Mouse (Mus musculus) thymus, adult 2 months (tissue): ENCODE data around the gene Zcchc4. TPM values are rescaled to one million over a fixed set of nuclear protein-coding genes. Genes with fewer than 3 reads are reported as not detected.

Experiments
- DNase-seq: peaks from one replicate; pipeline ENCODE4 v3.0.0; 2021
- H3K27ac ChIP-seq: fragments of 200-500 bp; 2 replicates; pipeline ENCODE4 v1.5.1; 2012; ENCODE audit warnings: low read length, control low read depth; ENCODE audit not compliant: control insufficient read depth, insufficient read depth
- H3K27me3 ChIP-seq: fragments of 200-500 bp; 2 replicates; pipeline ENCODE4 v1.6.1; 2012; ENCODE audit warnings: mild to moderate bottlenecking, low read length, moderate library complexity, mixed read lengths; ENCODE audit not compliant: control insufficient read depth, insufficient read depth
- H3K36me3 ChIP-seq: fragments of 200-500 bp; 2 replicates; pipeline ENCODE4 v1.6.1; 2012; ENCODE audit warnings: mild to moderate bottlenecking, low read length, moderate library complexity; ENCODE audit not compliant: control insufficient read depth, insufficient read depth
- H3K4me1 ChIP-seq: fragments of 200-500 bp; replicated peaks from 2 replicates; pipeline ENCODE4 v1.6.1; 2012; ENCODE audit warnings: low read length; ENCODE audit not compliant: control insufficient read depth, insufficient read depth
- H3K4me3 ChIP-seq: fragments of 200-500 bp; 2 replicates; pipeline ENCODE4 v1.5.1; 2012; ENCODE audit warnings: mild to moderate bottlenecking, low read length, control low read depth, moderate library complexity; ENCODE audit not compliant: control insufficient read depth, insufficient read depth
- CTCF ChIP-seq: fragments of 200-500 bp; IDR thresholded peaks from 2 replicates; pipeline ENCODE4 v1.5.1; 2012; ENCODE audit warnings: mild to moderate bottlenecking, control low read depth, low read length, moderate library complexity, borderline replicate concordance; ENCODE audit not compliant: control insufficient read depth, poor library complexity, insufficient read depth; ENCODE audit errors: extremely low read depth
- POLR2A ChIP-seq: fragments of 200-500 bp; IDR thresholded peaks from 2 replicates; pipeline ENCODE4 v1.6.1; 2012; ENCODE audit warnings: mild to moderate bottlenecking, low read length, control low read depth, moderate library complexity; ENCODE audit not compliant: control insufficient read depth, poor library complexity, insufficient read depth; ENCODE audit errors: extremely low read depth
- WGBS: fragments of 180-500 bp; shearing (Covaris S2); methylation state at CpG from one replicate; pipeline ENCODE4 v1.1.7; 2018; 5-methylcytosine and 5-hydroxymethylcytosine counted together
- polyA plus RNA-seq: library from polyadenylated mRNA; depleted of rRNA; stranded (reverse); fragments of >200 nt; gene quantifications from 2 replicates; pipeline ENCODE4 v1.2.3, GENCODE M21; 2012; rRNA removed

Gene Zcchc4
- polyA plus RNA-seq, 1 experiment, result 10.2 TPM

DNA sequence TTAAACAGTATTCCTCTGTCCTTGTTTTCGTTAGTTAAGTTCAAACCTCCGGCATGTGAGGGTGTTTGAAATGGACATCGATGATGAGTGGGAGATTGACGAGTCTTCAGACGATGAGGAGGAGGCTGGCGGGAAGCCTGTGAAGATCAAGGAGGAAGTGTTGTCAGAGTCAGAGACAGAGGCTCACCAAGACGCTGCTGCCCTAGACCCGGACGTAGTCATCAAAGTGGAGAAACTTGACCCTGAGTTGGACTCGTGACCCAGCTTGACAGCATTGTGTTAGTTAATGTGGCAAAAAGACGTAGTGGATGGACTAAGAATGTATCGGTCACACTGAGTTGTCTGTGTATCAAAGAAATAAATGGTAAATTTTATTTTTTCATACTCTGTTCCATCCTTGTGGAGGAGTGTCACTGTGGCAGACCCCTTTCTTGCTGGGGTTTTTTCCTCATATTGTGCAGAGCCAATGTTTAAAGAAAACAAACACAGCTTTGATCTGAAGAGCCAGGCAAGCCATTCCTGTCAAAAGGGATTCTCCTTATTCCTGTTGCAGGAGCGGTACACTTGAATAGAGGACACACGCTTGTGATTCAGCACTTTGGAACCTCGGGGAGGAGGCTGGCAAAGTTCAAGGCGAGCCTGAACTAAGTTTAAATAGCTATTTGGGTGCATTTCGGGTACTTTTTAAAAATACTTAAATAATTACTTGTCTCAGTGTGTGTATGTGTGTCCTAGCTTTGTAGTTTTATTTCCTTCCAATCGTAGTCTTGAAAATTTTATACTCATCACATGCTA, 91.3 kb downstream of the Zcchc4 start:
- Histone ChIP-seq H3K4me1 (peaks cover 5% of the 10 kb centered on the region), H3K36me3 (peaks cover 55% of the 10 kb centered on the region), H3K27ac (no peak overlapping the region), H3K27me3 (no peaks in the 10 kb centered on the region), H3K4me3 (no peak overlapping the region)
- no peak for TF ChIP-seq POLR2A
- WGBS, result 92% methylated on average over 18 of the region's 18 CpGs
- no peak for DNase-seq

- Histone ChIP-seq H3K27ac (no peak overlapping the region), H3K4me3 (no peak overlapping the region), H3K27me3 (no peaks in the 10 kb centered on the region), H3K4me1 (peaks cover 21% of the 10 kb centered on the region), H3K36me3 (peaks cover 36% of the 10 kb centered on the region)
- DNase-seq, result no peak
- 98% methylated on average over 12 of the region's 12 CpGs for WGBS
- TF ChIP-seq POLR2A, result no peak
- no peak for TF ChIP-seq CTCF
Observed at GRCm38 (mm10) chr5:52868918-52869703, 93.9 kb downstream of the Zcchc4 start.

- no peak for TF ChIP-seq CTCF
- TF ChIP-seq POLR2A, result no peak
- Histone ChIP-seq H3K36me3 (peaks cover 14% of the 10 kb centered on the region), H3K27me3 (no peaks in the 10 kb centered on the region), H3K4me3 (no peak overlapping the region), H3K4me1 (peaks cover 21% of the 10 kb centered on the region), H3K27ac (peak overlapping the region; percentile 85)
- 93% methylated on average over 1 of the region's 1 CpGs for WGBS
- no peak for DNase-seq
Observed at GRCm38 (mm10) chr5:52871461-52871860, 96.3 kb downstream of the Zcchc4 start.

GRCm38 (mm10) chr5:52871986-52872385, 96.8 kb downstream of the Zcchc4 start:
- TF ChIP-seq POLR2A (no peak), CTCF (no peak)

More at GRCm38 (mm10) chr5:52871986-52872385, 96.8 kb downstream of the Zcchc4 start:
- Histone ChIP-seq H3K27ac (peak overlapping the region; percentile 85), H3K4me3 (no peak overlapping the region), H3K27me3 (no peaks in the 10 kb centered on the region), H3K36me3 (peaks cover 9% of the 10 kb centered on the region; the same call in 1 of the 2 replicates), H3K4me1 (peaks cover 21% of the 10 kb centered on the region)
- DNase-seq, result peak; percentile 43
- 23% methylated on average over 13 of the region's 13 CpGs for WGBS

Other genes starting within 250 kb of the Zcchc4 start
- gene Lgi2, start 208.9 kb upstream of the Zcchc4 start, polyA plus RNA-seq, result 0.38 and 0.85 TPM in 2 replicates
- 5.4 and 5.5 TPM in 2 replicates for gene Sepsecs, start 105.7 kb upstream of the Zcchc4 start, polyA plus RNA-seq
- 5.8 and 12.1 TPM in 2 replicates for gene Pi4k2b, start 33.8 kb upstream of the Zcchc4 start, polyA plus RNA-seq
- 21.7 and 26.3 TPM in 2 replicates for gene Anapc4, start 58.6 kb downstream of the Zcchc4 start, polyA plus RNA-seq